Comparison of ENCODE assay signal across 8 mouse cellular contexts in genomic region chr1:89191127-89191740, GRCm38 (mm10).
DNase-seq lines count a peak whose midpoint lies in the region; ATAC-seq and TF ChIP-seq lines count a peak whose summit lies in the region.

No protein-coding gene starts in this region.

- 12% methylated on average over 11 of the region's 11 CpGs for WGBS in liver, postnatal 0 days (ENCODE audit: insufficient replicate concordance)

- peak; percentile 66 for ATAC-seq in common myeloid progenitor, adult 5-6 weeks (replicated peaks; ENCODE audit: low read depth, poor library complexity, severe bottlenecking)
- peak; percentile 27; the same call in 1 of the 2 replicates for ATAC-seq in liver, postnatal 0 days

- no peak overlapping the region for H3K4me3 ChIP-seq in liver, postnatal 0 days (ENCODE audit: low read depth, low read length)

- no peak for TF ChIP-seq EP300 in liver, postnatal 0 days (IDR thresholded peaks at IDR 0.05; ENCODE audit: low read depth)

- H3K9me3 ChIP-seq in liver, postnatal 0 days (ENCODE audit: low read length), result no peaks in the 10 kb centered on the region

- DNase-seq in B cell, adult 2 months, result peak; percentile 6 to 9
- DNase-seq in ZHBTc4 (ENCODE audit: low read depth, low spot score) (peak; percentile 94), MN1 (ENCODE audit: low spot score) (no peak)
- peak; percentile 87 to 94 for DNase-seq in heart, adult 18-20 months
- DNase-seq in kidney, adult 18-20 months, result peak; percentile 90
- DNase-seq in liver, postnatal 0 days, result peak; percentile 70
- DNase-seq in right cerebral cortex, postnatal 14 days, result peak; percentile 56

- peak; percentile 76 for TF ChIP-seq CTCF in liver, postnatal 0 days (IDR thresholded peaks at IDR 0.05; ENCODE audit: low read depth)

- H3K27me3 ChIP-seq in liver, postnatal 0 days (ENCODE audit: insufficient read depth, low read length), result no peaks in the 10 kb centered on the region

- H3K4me2 ChIP-seq in liver, postnatal 0 days (ENCODE audit: low read depth, low read length), result no peak overlapping the region

- no peak overlapping the region for H3K27ac ChIP-seq in liver, postnatal 0 days (ENCODE audit: low read depth)

- no peaks in the 10 kb centered on the region for H3K4me1 ChIP-seq in liver, postnatal 0 days (ENCODE audit: insufficient read depth)

- no peak overlapping the region for H3K9ac ChIP-seq in liver, postnatal 0 days (replicated peaks)

- H3K36me3 ChIP-seq in liver, postnatal 0 days (replicated peaks; ENCODE audit: insufficient read depth, low read length), result no peaks in the 10 kb centered on the region
